Mouse (Mus musculus): ENCODE results near the gene Ldb2.

- TF ChIP-seq POLR2A (IDR thresholded peaks at IDR 0.05; ENCODE audit: low read depth, low read length) (no peak), CTCF (IDR thresholded peaks at IDR 0.05; ENCODE audit: extremely low read depth, insufficient read length, insufficient replicate concordance, low read depth, low read length) (no peak)
Measured at GRCm38 (mm10) chr5:44504786-44505185, 294.7 kb downstream of the Ldb2 start.
